Mouse (Mus musculus): Measurements from ENCODE around the gene Hrh1.

Hrh1 gene

GRCm38 (mm10) chr6:114407049-114407448 is 9.3 kb downstream of the Hrh1 start:
- DNase-seq, result no peak

- no peak for DNase-seq
Measured at GRCm38 (mm10) chr6:114408278-114408677, 10.5 kb downstream of the Hrh1 start.

GRCm38 (mm10) chr6:114411913-114412312 is 14.2 kb downstream of the Hrh1 start:
- no peak for DNase-seq

- no peak for DNase-seq
Measured at GRCm38 (mm10) chr6:114414510-114414909, 16.8 kb downstream of the Hrh1 start.

- DNase-seq, result no peak
Measured at GRCm38 (mm10) chr6:114418037-114418436, 20.3 kb downstream of the Hrh1 start.

GRCm38 (mm10) chr6:114421061-114421460 is 23.3 kb downstream of the Hrh1 start:
- no peak for DNase-seq

- DNase-seq, result no peak
Measured at GRCm38 (mm10) chr6:114423051-114423676, 25.4 kb downstream of the Hrh1 start.

GRCm38 (mm10) chr6:114425343-114425742 is 27.6 kb downstream of the Hrh1 start:
- DNase-seq, result no peak

- no peak for DNase-seq
Measured at GRCm38 (mm10) chr6:114427641-114428040, 29.9 kb downstream of the Hrh1 start.

GRCm38 (mm10) chr6:114428831-114429230 is 31.1 kb downstream of the Hrh1 start:
- no peak for DNase-seq

GRCm38 (mm10) chr6:114432591-114432990 is 34.9 kb downstream of the Hrh1 start:
- DNase-seq, result no peak

GRCm38 (mm10) chr6:114434524-114434923 is 36.8 kb downstream of the Hrh1 start:
- DNase-seq, result no peak

- no peak for DNase-seq
Measured at GRCm38 (mm10) chr6:114440302-114440701, 42.6 kb downstream of the Hrh1 start.

GRCm38 (mm10) chr6:114440788-114441453 is 43.2 kb downstream of the Hrh1 start:
- no peak for DNase-seq

GRCm38 (mm10) chr6:114444247-114444844 is 46.6 kb downstream of the Hrh1 start:
- DNase-seq, result no peak

GRCm38 (mm10) chr6:114444976-114445375 is 47.2 kb downstream of the Hrh1 start:
- DNase-seq, result no peak

- no peak for DNase-seq
Measured at GRCm38 (mm10) chr6:114448888-114449287, 51.2 kb downstream of the Hrh1 start.

GRCm38 (mm10) chr6:114455267-114455666 is 57.5 kb downstream of the Hrh1 start:
- DNase-seq, result no peak

GRCm38 (mm10) chr6:114456255-114457042 is 58.7 kb downstream of the Hrh1 start:
- DNase-seq, result no peak

- no peak for DNase-seq
Measured at GRCm38 (mm10) chr6:114457299-114457698, 59.6 kb downstream of the Hrh1 start.

GRCm38 (mm10) chr6:114458191-114458590 is 60.5 kb downstream of the Hrh1 start:
- DNase-seq, result no peak

- no peak for DNase-seq
Measured at GRCm38 (mm10) chr6:114459969-114460368, 62.2 kb downstream of the Hrh1 start.

GRCm38 (mm10) chr6:114461536-114461935 is 63.8 kb downstream of the Hrh1 start:
- peak; percentile 3 to 7 for DNase-seq

Data from B cell, adult 2 months (primary cell).